Mouse (Mus musculus) liver, postnatal 0 days (tissue): Measurements from ENCODE around the gene Slc30a1.

Experiments
- CTCF ChIP-seq: sonication (generic); IDR thresholded peaks from 2 replicates; pipeline ENCODE4 v1.5.1; 2016; ENCODE audit warnings: antibody characterized with exemption, low read depth
- EP300 ChIP-seq: IDR thresholded peaks from 2 replicates; pipeline ENCODE4 v1.6.1; 2016; ENCODE audit warnings: antibody characterized with exemption, low read depth, mild to moderate bottlenecking

DNA sequence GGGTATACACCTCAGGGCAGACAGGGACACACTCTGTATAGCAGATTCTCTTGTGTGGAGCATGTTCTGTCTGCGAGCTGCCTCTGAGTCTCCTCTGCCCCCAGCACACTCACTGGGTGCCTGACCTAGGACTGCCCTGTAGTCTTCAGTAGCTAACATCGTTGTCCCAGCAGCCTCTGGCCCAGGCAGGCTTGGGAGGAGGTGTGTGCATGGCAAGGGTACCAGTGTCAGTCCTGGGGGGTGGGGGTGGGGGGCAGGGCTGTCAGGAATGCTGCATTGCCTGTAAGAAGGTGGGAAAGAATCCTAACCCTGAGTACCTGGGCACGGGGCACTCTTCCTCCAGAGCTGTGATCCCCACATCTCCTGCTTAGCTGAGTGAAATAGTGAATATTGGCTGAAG lies 20.1 kb downstream of the Slc30a1 start:
- TF ChIP-seq CTCF = no peak
- no peak for TF ChIP-seq EP300
